Mouse (Mus musculus): ENCODE measurements around the gene Cep70.

- no peak for TF ChIP-seq CTCF (IDR thresholded peaks at IDR 0.05; ENCODE audit: control insufficient read depth, insufficient read depth, insufficient replicate concordance, low read depth, low read length)
- TF ChIP-seq POLR2A (IDR thresholded peaks at IDR 0.05; ENCODE audit: control insufficient read depth, low read depth, low read length), result no peak
Observed at GRCm38 (mm10) chr9:99338293-99338692, 95.1 kb downstream of the Cep70 start.

Measured in testis, adult 2 months (tissue).